Mouse (Mus musculus) liver, postnatal 0 days (tissue): Measurements from ENCODE around the gene Avil.

Experiments
- CTCF ChIP-seq: sonication (generic); IDR thresholded peaks from 2 replicates; pipeline ENCODE4 v1.5.1; 2016; ENCODE audit warnings: antibody characterized with exemption, low read depth
- EP300 ChIP-seq: IDR thresholded peaks from 2 replicates; pipeline ENCODE4 v1.6.1; 2016; ENCODE audit warnings: antibody characterized with exemption, low read depth, mild to moderate bottlenecking

- TF ChIP-seq CTCF (no peak), EP300 (no peak)
Observed at GRCm38 (mm10) chr10:127043187-127043586, 42.7 kb downstream of the Avil start.
